Mouse (Mus musculus) kidney, adult 2 months (tissue): ENCODE data around the gene Fam133b.

Experiments used
- CTCF ChIP-seq: fragments of 200-500 bp; conservative IDR thresholded peaks from 2 replicates; pipeline ENCODE4 v1.5.1; 2011; ENCODE audit warnings: low read depth, mild to moderate bottlenecking, control low read depth, low read length, moderate library complexity, mixed read lengths; ENCODE audit not compliant: insufficient read depth, insufficient read length
- POLR2A ChIP-seq: fragments of 200-500 bp; IDR thresholded peaks from one replicate; pipeline ENCODE4 v1.6.1; 2011; ENCODE audit warnings: low read depth, low read length, control low read depth

DNA sequence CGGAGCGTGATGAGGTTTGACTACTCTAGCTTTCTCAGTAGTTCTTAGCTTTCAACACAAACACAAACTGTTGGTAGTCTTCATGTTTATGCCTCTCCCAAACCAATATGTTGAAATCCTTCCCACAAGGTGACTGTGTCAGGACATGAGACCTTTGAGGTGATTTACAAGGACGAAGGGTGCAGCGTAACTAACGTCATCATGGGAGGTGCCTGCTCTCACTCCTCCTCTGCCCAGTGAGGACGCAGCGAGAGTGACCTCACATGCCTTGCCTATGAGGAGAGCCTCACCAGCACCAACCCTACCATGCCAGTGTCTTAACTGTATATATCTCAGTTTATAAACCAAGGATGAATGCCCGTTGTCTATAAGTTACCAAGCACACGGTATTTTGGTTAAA lies 63.5 kb downstream of the Fam133b start:
- TF ChIP-seq POLR2A (no peak), CTCF (no peak)
